Mouse (Mus musculus) cerebral cortex, adult 2 months (tissue): ENCODE data around the gene Orc1.

Experiments
- WGBS: fragments of 180-500 bp; shearing (Covaris S2); methylation state at CpG from one replicate; pipeline ENCODE4 v1.1.7; 2018; 5-methylcytosine and 5-hydroxymethylcytosine counted together

Gene Orc1

GRCm38 (mm10) chr4:108578840-108579742, at the start of gene Orc1, which contains the start of gene Prpf38a:
Gene Orc1 (plus strand): TSS chr4:108579423.
Gene Prpf38a (minus strand): TSS chr4:108579336.
- WGBS: under 1% methylated on average over 64 of the region's 64 CpGs

DNA sequence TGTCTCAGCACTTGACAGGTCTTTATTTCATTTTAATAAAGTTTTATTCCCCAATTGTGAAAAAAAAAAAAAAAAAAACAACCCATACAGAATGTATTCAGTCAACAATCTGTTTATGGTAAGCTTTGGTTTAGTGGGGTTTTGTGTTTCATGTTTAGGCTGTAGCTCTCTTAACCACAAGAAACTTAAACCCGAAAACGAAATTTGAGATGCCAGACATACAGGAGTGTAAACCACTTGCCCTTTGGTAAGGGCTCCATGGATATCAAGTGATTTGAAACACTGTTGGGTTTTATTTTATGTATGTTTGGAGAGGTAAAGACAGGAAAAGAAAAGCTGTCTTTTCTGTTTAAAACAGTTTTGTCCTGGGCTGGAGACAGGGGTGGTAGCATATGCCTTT, 39.5 kb upstream of the Orc1 start:
- WGBS: 94% methylated on average over 2 of the region's 2 CpGs

- 38% methylated on average over 1 of the region's 1 CpGs for WGBS
Observed at GRCm38 (mm10) chr4:108565026-108565425, 14.2 kb upstream of the Orc1 start.

DNA sequence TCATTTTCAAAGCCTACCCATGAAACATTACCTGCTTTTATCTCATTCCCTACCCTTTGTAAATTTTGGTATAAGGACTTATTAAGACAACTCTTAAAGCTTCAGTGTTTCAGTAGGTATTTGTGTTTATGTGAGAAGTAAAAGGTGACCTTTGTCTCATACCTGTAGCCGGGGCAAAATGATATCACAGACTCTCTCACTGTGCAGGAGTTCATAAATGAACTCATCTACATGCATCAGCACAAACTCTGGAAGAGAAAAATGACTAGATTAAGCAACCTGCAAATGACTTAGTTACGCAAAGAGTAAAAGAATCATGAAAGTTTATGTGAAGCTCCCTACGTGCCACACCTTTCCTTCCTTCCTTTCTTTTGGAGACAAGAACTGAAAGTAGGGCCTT, 6.6 kb upstream of the Orc1 start:
- 93% methylated on average over 3 of the region's 3 CpGs for WGBS

- 2% methylated on average over 16 of the region's 16 CpGs for WGBS
Observed at GRCm38 (mm10) chr4:108579743-108580411, 654 bp downstream of the Orc1 start.

- 82% methylated on average over 2 of the region's 2 CpGs for WGBS
Observed at GRCm38 (mm10) chr4:108593376-108593775, 14.2 kb downstream of the Orc1 start.

- 95% methylated on average over 1 of the region's 1 CpGs for WGBS
Observed at GRCm38 (mm10) chr4:108595785-108596184, 16.6 kb downstream of the Orc1 start.

GRCm38 (mm10) chr4:108598306-108598705, 19.1 kb downstream of the Orc1 start:
- 74% methylated on average over 4 of the region's 4 CpGs for WGBS

- 96% methylated on average over 7 of the region's 7 CpGs for WGBS
Observed at GRCm38 (mm10) chr4:108601870-108602269, 22.6 kb downstream of the Orc1 start.

DNA sequence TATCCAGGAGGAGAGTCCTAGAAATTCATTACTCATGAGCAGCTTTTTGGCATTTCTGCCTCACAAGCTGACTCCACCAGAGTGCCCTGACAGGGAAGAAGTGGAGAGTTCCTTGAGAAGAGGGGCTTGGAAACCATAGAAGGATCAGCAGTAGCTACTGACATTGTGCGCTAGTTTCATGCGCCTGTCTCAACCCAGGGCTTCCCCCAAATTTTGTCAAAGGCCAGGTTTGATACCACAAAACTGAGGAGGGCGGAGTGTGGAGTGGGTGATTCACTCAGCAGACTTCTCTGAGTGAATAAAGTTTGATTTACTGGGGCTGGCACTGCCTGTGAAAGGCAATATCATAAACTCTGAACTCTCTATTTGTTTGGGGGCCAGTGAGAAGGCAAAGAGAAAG, 29.4 kb downstream of the Orc1 start:
- WGBS: 92% methylated on average over 3 of the region's 3 CpGs

DNA sequence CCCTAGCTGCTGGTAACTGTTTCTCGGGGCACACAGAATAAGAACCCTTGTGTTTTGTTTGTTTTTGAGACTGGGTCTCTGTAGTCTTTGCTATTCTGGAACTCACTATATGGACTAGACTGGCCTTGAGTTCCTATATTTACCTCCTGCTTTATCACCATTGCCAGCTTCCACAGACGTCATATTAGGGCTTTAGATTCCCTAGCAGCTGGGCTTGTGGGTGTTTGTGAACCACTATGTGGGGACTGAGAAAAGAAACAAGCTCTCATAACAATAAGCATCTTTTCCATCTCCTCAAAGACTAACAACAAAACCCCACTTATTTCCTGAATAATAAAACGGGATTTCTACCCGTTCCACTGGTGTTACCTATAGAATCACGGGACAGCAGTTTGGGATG, 31.7 kb downstream of the Orc1 start:
- WGBS: 51% methylated on average over 5 of the region's 5 CpGs

DNA sequence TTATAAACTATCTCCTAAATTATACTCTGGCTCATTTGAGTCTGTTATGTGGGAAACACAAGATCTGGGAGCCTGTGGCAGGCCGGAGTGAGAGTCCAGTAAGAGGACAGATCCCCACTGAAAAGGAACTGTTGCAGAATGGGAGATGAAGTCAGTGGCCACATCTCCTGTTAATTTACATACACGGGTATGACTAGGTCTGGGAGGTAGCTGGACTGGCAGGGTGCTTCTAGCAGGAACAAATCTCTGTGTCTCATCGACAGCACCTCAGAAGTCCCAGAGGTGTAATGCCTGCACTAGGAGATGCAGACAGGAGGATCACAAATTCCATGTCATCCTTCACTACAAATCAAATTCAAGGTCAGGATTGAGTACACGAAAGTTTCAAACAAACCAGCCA, 39.4 kb downstream of the Orc1 start:
- WGBS: 73% methylated on average over 4 of the region's 4 CpGs

- WGBS: under 1% methylated on average over 10 of the region's 10 CpGs
Observed at GRCm38 (mm10) chr4:108619165-108619564, 39.9 kb downstream of the Orc1 start.

DNA sequence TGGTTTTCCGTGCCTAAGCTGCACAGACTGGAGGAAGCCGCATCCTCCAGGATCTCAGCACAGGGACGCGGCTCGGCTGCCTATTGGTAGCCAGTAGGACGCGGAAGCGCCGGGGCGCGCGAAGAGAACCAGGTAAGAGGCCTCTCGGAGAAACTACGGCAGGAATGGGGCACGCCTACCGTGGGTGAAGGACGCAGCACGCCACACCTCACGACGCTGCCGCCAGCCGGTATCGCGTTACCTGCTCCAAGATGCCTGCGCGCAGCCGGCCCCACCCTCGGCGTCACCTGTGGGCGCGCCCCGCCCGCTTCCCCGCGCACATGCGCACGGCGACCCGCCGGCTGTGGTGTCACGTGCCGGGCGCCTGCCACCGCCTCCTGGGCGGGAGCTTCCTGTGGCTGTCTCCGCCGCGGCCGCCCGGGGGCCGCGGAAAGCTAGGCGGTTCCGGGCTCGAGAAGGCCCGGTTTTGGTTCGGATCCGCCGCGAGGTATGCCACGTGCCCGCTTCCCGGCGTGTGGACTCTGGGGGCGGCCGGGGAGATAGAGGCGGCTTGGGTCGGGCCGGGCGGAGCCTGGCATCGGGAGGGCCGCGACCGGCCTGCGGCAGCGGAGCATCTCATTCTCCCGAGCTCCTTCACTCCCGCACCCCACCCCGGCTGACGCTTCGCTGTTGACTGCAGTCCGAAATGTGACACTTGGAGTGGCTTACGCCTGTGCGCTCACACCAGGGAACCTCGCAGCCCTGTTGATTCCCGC, 40.5 kb downstream of the Orc1 start, which contains the start of gene Cc2d1b:
Gene Cc2d1b (plus strand): TSS at position 354 of the 755 bp plus-strand sequence.
- WGBS: under 1% methylated on average over 86 of the region's 86 CpGs

DNA sequence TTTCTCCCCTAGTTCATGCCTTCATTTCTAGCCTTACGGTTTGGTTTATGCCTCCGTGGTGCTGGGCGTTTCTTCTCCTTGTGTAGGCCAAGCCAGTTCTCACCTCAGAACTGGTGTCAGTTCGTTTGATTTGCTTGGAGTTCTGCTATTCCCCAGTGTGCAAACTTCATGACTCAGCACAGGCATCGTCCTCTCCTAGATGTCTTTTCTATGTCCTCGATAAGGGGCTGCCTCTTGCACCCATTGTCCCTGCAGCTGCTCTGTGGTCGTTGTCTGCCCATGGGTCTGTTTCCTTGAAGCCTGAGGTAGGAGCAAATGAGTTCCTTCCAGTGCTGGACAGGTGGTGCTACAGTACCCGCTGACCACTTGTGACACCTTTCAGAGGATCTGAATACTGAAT, 41.3 kb downstream of the Orc1 start:
- WGBS: 8% methylated on average over 8 of the region's 8 CpGs

GRCm38 (mm10) chr4:108621504-108621903, 42.3 kb downstream of the Orc1 start:
- WGBS: 97% methylated on average over 6 of the region's 6 CpGs

DNA sequence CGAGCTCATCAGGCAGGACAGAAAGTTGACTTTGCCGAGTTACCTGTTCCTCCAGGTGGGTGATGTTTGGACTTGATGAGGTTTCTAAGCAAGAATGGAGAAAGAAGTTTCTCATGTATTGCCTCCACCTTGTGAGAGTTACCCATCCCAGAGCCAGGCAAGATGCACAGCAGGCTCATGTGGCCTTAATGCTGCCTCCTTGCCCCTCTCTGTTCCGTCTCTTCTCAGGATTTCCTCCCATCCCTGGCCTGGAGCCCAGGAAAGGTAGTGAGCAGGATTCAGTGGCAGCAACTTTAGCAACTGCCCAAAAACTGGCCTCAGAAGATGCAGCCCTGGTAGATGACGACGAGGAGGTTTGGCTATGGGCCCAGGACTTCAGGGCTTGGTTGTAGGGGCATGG, 47.8 kb downstream of the Orc1 start:
- WGBS: 81% methylated on average over 5 of the region's 5 CpGs

GRCm38 (mm10) chr4:108629363-108629880, 50.2 kb downstream of the Orc1 start:
- WGBS: 86% methylated on average over 7 of the region's 7 CpGs

GRCm38 (mm10) chr4:108630096-108630495, 50.9 kb downstream of the Orc1 start:
- WGBS: 93% methylated on average over 9 of the region's 9 CpGs

- WGBS: 63% methylated on average over 4 of the region's 4 CpGs
Observed at GRCm38 (mm10) chr4:108631616-108632015, 52.4 kb downstream of the Orc1 start.

DNA sequence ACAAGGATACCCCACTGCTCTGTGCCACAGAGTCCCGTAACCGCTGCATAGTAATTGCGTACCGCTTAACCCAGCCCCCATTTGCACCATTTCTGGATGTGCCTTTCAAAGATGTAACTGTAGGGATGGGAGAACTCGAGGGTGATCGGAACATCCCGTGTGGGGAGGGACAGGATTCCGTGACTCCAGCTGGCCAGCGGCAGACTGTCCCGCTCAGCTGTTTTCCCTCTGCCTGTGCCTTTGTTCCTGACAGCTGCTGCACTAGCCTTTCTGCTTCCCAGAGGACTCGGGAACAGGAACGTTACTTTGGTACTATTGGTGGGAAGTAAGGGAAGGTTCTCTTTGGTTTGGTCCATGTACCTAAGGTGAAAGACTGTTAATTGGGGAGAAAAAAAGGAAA, 54.5 kb downstream of the Orc1 start:
- WGBS: 75% methylated on average over 12 of the region's 12 CpGs

GRCm38 (mm10) chr4:108634696-108635095, 55.5 kb downstream of the Orc1 start:
- WGBS: 49% methylated on average over 4 of the region's 4 CpGs
